Mouse (Mus musculus) liver, adult (tissue): ENCODE measurements around the gene Atp13a2.

ENCODE experiments used
- GATA4 ChIP-seq: IDR thresholded peaks from 2 replicates; pipeline ENCODE4 v1.6.1; 2014; ENCODE audit warnings: mild to moderate bottlenecking, low read length; ENCODE audit not compliant: insufficient replicate concordance

Gene Atp13a2

DNA sequence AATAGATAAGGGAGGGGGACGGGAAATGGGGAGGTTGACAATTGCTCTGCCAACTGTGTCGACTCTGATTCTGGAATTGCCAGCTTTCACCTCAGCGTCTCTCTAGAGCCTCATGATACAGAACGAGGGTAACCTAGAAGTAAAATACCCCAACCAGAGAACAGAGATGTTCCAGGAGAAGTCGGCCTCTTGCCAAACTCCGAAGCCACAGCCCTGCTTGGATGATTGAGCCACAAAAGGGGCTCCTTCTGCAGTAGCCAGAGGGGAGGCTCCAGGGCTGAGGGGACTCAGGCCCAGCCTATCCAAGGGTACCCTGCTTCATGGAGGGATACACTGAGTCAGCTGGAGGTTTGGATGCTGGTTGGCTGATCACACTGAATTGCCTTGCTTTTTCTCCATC is 28.4 kb upstream of the Atp13a2 start:
- TF ChIP-seq GATA4 = no peak

DNA sequence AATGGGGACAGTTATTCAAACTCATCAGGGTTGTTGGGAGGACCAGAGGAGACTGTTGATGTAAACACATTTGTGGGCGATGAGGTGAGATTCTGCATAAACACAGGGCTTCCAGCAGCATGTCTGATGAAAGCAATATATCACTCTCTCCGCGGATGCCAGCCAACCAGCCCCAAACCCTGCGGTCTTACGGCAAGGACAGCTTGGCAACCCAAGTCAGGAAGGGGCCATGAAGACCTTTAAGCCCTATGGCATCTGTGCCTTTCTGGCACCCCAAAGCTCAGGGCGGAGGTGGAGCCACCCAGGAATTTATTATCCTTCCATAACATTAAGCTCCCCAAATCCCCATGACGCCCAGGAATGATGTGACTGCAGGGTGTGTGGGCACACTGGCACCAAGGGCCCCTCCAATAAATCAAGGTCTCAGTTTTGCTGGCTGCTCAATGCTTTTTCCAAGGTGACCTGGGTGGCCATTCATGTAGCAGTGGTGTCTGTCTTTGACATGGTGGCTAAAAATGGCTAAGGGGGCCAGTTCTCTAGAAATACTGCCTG is 27.5 kb upstream of the Atp13a2 start:
- TF ChIP-seq GATA4 = no peak

DNA sequence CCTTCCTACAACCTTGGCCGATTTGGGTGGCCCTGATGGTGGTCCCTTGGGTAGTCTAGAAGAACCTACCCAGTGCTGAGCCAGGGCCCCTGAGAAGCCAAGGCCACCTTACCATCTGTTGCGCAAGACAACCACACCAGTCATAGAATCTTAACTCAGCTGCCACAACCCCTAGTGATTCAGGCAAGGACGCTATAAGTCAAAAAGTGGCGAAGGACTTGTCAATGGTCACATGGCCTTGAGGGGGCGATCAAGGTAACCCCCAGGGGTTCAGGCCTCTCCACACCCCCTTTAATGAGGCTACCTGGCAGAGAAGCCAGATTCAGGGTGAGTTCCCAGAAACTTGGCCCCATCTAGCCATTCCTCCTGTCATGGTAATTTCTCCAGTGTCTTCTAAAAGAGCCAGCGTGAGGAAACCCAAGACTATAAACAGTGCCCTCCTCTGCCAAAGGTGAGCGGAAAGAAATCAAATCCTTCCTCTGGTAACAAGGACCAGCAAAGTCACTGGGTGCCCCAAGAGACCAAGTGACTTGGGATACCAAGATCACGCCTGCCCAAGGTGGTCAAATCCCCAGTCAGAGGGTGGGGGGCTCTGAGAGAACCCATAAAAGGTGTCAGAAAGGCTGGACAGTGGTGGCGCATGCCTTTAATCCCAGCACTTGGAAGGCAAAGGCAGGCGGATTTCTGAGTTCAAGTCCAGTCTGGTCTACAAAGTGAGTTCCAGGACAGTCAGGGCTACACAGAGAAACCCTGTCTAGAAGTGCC is 26.8 kb upstream of the Atp13a2 start:
- TF ChIP-seq GATA4 = no peak

DNA sequence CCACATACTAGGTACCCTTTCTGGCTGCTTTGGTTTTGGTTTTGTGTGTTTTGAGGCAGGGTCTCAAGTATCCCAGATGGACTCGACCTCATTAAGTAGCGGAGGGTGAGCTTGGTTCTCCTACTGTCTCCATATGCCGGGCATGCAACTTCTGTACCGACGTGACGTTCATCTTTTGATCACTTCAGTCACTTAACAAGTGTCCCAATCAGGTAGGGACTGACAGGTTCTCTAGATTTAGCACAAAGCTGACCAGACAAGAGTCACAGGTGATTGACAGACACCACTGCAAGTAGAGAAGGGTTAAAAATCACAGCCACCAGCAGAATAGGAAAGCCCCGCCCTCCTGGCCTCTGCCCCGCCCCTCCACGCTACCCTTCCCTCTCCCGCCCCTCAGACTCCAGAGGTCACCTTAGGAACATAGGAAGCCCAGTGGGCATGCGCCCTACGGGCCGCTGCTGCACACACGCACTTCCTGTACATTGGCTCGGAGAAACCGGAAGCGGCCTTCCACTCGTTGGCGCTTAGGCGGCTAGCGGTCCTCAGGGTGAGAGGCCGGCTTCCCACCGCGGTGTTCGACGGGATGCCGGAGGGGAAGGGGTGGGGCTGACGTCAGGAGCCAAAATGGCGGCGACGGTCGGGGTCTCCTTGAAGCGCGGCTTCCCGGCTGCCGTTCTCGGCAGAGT is 25.7 kb upstream of the Atp13a2 start, which contains the start of gene Sdhb:
Gene Sdhb (plus strand): TSS at position 423 of the 686 bp plus-strand sequence.
- TF ChIP-seq GATA4 = no peak

DNA sequence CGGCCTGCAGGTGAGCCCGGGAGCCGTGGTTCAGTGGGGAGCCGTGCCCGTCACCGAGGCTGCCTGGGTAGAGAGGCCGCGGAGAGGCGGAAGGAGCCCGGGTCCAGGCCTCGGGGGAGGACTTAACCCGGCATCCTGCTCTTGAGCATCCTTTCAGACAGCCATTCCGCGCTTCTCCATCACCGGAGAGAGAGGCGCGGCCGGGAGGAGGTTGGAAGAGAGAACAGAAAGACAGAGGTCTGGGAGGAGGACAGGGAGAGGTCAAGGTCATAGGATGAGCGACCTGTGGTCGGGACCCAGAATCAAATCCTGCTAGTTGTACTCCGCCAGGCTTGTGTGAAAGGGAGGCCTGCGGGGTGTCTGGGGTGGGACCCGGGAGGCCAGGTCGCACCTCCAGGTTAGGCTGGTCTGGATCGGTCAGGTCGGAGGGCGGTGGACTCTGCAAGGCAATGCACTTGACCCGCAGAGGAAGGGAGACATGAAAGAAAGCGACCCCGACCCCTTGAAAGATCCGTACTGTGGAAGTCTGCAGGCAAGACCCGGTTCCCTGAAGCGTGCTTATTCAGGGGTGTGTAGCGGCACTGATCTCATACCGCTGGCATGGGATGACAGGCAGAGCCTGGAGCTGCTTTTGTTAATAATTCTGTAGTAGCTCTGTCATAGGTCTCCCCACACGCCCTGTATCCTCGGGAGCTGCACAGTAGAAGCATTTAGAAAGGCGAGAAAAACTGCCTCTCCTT is 25.0 kb upstream of the Atp13a2 start:
- TF ChIP-seq GATA4 = no peak

DNA sequence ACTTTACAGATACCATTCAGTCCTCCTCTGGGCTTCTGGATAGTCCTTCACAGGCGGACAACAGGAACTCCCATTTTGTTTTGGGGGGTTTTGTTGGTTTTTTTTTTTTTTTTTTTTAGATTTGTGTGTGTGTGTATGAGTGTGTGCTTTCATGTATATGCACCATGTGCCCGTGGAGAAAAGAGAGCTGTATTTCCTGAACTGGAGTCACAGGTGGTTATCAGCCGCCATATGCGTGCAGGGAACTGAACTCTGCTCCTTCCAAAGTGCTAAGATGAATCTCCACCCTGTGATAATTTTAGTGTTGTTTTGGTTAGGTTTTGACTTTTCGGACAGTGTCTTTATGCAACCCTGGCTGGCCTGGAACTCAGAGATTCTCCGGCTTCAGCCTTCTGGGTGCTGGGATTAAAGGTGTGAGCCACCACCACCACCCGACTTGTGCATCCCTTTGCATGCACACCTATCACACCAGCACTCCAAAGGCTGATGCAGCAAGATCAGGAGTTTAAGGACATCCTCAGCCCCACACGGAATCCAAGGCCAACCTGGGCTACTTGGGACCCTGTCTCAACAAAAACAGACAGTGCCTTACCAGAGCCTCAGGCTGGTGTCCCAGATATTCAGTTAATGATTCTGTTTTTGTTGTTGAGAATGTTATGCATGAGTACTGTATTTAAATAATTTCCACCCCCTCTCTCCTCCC is 24.3 kb upstream of the Atp13a2 start:
- no peak for TF ChIP-seq GATA4

DNA sequence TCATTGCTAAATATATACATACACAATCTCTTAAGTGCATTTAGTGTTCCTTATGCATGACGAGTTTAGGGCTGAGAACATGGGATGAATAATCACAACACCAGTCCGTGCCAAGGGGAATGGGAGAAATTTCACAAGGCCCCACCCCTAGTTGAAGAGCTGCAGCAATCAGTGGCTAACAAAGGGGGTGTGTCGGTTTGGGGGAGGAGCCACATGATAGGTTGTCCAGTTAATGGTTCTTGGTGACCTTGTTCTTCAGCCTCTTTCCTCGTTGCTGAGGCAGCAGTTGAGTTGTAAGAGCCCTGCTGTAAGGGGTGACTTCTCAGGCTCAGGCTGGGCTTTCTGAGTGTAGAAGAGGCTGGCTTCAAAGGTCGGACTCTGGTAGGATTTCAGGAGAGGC is 23.7 kb upstream of the Atp13a2 start:
- no peak for TF ChIP-seq GATA4

DNA sequence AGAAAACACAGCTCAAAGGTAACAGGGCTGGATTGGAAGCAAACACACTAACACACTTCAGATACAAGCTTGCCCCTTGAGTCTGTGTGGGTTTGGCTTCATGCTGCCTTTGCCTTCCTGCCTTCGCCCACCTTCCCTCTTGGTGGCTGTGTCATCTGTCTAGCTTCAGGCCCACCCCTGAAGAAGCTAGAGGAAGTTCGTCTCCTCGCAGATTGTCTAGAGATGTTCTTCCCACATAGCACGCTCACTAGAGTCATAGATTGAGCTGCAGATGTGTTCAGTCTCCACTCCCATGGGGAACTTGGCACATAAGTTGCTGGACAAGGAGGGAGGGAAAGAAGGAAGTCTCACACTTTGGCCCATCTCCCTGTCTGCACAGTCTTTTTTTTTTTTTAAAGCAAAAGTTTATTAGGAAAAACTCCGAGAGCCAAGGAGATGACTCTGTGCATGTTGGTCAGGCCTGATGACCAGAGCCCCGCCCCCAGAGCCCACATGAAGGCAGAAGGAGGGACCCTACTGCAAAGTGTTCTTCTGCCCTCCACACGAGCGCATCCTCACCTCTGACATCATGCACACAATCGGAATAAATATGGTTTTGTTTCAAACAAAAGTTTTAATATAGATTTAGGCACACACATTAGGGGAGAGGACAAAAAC is 22.6 kb upstream of the Atp13a2 start:
- no peak for TF ChIP-seq GATA4

DNA sequence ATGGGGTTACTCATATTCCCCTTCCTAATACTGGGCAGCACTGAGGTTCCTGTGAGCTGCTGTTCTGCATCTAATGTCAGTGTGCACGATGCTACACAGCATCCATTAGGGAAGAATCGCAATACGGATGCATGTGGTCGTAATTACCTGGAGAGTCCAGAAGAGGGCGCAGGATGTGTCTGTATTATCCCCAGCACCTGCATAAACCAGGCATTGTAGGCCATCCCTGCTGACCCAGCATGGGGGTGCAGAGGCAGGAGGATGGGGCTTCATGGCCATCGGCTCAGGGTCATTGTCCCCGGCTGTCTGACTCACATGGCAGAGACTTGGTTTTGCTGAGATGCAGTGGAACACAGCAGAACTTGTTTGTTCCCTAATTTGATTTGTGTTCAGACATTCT is 22.1 kb upstream of the Atp13a2 start:
- no peak for TF ChIP-seq GATA4

DNA sequence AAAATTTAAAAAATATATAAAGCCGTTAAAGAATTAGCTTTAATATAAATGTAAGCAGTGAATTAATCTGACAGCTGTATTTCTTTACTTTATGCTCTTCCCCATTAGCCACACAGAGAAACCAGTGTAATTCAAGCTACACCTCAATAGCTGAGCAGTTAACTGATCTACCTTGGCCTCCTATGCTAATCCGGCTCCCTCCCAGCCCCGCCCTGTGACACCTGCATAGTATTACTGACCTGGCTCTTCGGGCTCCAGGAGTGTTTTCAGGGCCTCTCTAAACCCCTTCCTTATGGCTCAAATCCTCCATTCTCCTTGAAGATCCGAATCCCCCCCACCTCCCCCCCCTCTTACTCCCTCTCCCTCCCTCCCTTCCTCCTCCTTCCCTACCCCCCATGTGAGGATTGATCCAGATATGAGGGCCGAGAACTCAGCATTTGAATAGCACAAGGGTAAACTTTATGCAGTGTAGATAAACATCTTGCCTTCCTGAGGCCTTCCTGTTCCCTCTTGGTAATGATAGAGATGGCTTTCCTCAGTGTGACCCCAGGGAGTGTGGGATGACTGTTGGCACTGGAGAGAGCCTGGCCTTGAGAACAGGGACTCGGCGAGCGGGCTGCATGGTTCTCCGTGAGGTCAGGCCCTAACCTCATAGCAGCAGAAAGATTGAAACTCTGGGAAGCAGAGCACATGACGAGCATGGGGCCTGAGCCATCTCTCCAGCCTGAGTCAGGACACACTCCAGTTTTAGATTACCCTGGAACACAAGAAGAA is 19.1 kb upstream of the Atp13a2 start:
- no peak for TF ChIP-seq GATA4

DNA sequence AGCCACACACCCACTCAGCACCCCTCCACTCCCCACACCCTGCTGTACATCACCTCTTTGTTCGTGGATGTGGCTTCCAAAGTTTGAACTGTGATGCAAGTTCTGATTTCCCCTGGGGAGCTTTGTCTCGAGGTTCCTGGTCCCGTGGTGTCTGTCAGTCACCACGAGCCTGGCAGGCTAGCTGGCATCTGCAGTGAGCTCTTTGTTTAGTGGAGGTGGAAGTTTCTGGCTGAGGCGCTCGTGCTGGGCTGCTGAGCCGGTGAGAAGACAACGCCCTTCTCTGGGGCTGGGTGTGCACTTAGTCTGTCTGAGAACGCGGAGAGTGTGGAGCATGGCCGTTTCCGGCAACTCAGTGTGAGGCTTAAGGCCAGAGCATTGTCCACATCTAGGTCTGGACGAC is 15.0 kb upstream of the Atp13a2 start:
- no peak for TF ChIP-seq GATA4

DNA sequence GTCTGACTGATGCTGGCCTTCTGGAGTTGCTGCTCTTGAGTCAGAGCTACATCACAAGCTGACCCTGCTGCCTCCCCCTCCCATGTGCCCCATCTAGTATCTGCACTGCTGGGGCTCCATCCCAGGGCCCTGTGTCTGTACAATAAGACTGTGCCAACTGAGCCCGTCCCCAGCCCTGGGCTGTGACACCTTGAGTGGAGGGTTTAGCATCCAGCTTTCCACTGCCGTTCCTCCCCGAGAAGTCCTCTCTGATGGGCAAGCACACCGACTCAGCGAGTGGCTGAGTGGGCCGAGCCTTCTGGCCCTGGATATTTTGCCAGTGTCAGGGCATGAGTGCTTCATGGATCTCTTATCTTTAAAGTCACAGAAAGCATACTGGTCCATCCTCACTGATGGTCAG is 12.3 kb upstream of the Atp13a2 start:
- no peak for TF ChIP-seq GATA4

DNA sequence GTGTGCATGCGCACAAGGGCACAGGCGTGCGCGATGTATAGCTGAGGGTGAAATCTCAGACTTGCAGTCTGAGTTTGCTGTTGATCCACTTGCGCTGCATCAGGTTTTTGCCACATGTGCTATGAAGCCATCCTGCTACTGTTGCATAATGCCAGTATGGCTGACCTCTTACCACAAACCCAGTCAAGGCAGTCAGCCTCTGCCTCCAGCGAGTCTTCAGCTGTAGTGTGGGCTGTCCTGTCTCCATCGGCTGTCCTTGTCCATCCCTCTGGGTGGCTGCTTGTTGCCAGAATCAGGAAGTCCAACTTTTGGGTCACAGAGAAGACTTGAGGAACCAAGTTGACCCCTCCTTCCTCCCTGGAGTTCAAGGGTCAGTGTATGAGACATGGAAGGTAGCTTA is 11.3 kb upstream of the Atp13a2 start:
- no peak for TF ChIP-seq GATA4

DNA sequence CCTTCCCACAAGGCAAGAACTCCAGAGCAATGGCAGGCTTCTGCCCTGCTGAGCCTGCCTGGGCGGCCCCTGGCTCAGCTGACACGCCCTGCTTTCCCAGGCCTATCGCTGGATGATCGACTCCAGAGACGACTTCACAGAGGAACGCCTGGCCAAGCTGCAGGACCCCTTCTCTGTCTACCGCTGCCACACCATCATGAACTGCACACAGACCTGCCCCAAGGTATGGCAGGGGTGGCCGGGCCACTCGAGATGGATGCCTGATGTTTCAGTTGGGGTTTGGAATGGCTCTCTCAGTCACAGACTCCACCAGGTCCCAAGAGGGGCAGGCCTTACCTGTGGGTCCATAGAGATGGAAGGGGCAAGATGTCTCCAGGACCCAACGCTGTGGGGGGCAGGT is 9.4 kb upstream of the Atp13a2 start:
- TF ChIP-seq GATA4 = no peak
